Mouse (Mus musculus): ENCODE data around the gene Avpr2. TPM values are rescaled to one million over a fixed set of nuclear protein-coding genes. Genes with fewer than 3 reads are reported as not detected.

Avpr2 gene
- polyA plus RNA-seq, 1 experiment: not detected

DNA sequence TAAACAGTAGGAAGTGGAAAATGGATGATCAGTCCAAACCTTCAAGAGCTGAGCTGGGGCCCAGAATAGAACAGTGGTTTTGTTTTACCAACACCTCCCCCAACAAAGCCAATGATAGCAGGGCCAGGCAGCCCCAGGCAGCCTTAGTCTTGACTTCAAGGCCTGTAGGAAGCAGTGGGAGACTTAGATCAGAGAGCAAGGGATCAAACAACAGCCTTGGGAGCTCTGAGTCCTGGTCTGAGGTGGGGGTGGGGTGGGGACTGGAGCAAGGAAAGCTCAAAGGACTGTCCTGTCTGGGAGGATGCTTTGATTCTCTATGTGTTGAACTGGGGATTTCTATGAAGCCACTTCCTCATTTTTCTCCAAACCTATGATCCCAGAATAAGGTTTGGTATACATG, 20.4 kb upstream of the Avpr2 start:
- Histone ChIP-seq H3K36me3 (ENCODE audit: control insufficient read depth, insufficient read depth, low read length) (no peaks in the 10 kb centered on the region), H3K27ac (ENCODE audit: control insufficient read depth, insufficient read depth, low read depth, low read length) (no peak overlapping the region), H3K4me3 (ENCODE audit: control insufficient read depth, low read depth, low read length) (no peak overlapping the region), H3K27me3 (ENCODE audit: control insufficient read depth, insufficient read depth, low read length) (no peaks in the 10 kb centered on the region), H3K4me1 (ENCODE audit: control insufficient read depth, insufficient read depth, low read length) (no peaks in the 10 kb centered on the region)
- TF ChIP-seq POLR2A (IDR thresholded peaks at IDR 0.05; ENCODE audit: control insufficient read depth, low read depth, low read length) (no peak), CTCF (IDR thresholded peaks at IDR 0.05; ENCODE audit: control insufficient read depth, insufficient read depth, insufficient replicate concordance, low read depth, low read length) (no peak)

- no peak for TF ChIP-seq CTCF (IDR thresholded peaks at IDR 0.05; ENCODE audit: control insufficient read depth, insufficient read depth, insufficient replicate concordance, low read depth, low read length)
- Histone ChIP-seq H3K27me3 (ENCODE audit: control insufficient read depth, insufficient read depth, low read length) (no peaks in the 10 kb centered on the region), H3K36me3 (ENCODE audit: control insufficient read depth, insufficient read depth, low read length) (no peaks in the 10 kb centered on the region), H3K4me3 (ENCODE audit: control insufficient read depth, low read depth, low read length) (no peak overlapping the region), H3K4me1 (ENCODE audit: control insufficient read depth, insufficient read depth, low read length) (no peaks in the 10 kb centered on the region), H3K27ac (ENCODE audit: control insufficient read depth, insufficient read depth, low read depth, low read length) (no peak overlapping the region)
Observed at GRCm38 (mm10) chrX:73871956-73872355, 19.9 kb upstream of the Avpr2 start.

DNA sequence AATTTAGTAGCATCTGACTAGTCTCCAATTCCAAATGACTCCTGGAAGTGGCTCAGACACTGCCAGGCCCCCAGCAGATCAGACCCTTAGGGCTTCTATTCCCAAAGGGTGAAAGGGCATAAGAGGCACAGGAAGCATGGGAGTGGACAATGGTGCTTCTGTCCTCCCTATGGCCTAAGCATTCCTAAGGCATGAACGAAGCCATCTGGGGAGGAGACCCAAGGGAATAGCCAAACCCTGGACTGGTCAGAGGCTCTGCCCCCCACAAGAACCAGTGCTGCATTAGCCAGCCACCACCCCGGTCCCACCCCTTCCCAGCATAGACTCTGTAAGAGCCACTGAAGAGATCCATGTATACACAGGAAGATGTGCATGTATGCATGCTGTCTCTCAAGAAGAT, 16.0 kb upstream of the Avpr2 start:
- no peak overlapping the region for H3K27ac ChIP-seq (ENCODE audit: control insufficient read depth, insufficient read depth, low read depth, low read length)
- TF ChIP-seq POLR2A (IDR thresholded peaks at IDR 0.05; ENCODE audit: control insufficient read depth, low read depth, low read length) (no peak), CTCF (IDR thresholded peaks at IDR 0.05; ENCODE audit: control insufficient read depth, insufficient read depth, insufficient replicate concordance, low read depth, low read length) (no peak)
- no peak overlapping the region for H3K4me3 ChIP-seq (ENCODE audit: control insufficient read depth, low read depth, low read length)
- H3K27me3 ChIP-seq (ENCODE audit: control insufficient read depth, insufficient read depth, low read length): no peaks in the 10 kb centered on the region
- H3K4me1 ChIP-seq (ENCODE audit: control insufficient read depth, insufficient read depth, low read length): peaks cover 5% of the 10 kb centered on the region
- H3K36me3 ChIP-seq (ENCODE audit: control insufficient read depth, insufficient read depth, low read length): no peaks in the 10 kb centered on the region

DNA sequence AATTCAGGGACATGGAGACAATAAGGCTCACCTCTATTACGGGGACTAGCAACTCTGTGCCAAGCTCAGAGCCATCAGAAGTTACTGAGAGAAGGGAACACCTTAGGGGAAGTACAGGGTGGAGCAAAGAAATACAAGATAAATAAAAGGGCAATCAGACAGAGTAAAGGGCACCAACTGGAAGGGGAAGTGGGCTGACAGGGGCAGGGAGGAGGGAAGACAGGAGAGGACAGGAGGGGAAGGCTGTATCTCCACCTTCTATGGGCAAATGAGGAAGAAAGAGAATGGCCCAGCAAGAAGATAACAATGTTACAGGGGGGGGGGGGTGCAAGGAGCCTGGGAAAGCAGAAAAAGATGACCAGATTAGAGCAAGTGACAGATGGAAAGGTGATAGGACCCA, 14.9 kb upstream of the Avpr2 start:
- Histone ChIP-seq H3K36me3 (ENCODE audit: control insufficient read depth, insufficient read depth, low read length) (no peaks in the 10 kb centered on the region), H3K27ac (ENCODE audit: control insufficient read depth, insufficient read depth, low read depth, low read length) (no peak overlapping the region), H3K27me3 (ENCODE audit: control insufficient read depth, insufficient read depth, low read length) (no peaks in the 10 kb centered on the region), H3K4me3 (ENCODE audit: control insufficient read depth, low read depth, low read length) (no peak overlapping the region), H3K4me1 (ENCODE audit: control insufficient read depth, insufficient read depth, low read length) (peaks cover 8% of the 10 kb centered on the region)
- no peak for TF ChIP-seq CTCF (IDR thresholded peaks at IDR 0.05; ENCODE audit: control insufficient read depth, insufficient read depth, insufficient replicate concordance, low read depth, low read length)
- TF ChIP-seq POLR2A (IDR thresholded peaks at IDR 0.05; ENCODE audit: control insufficient read depth, low read depth, low read length): no peak

DNA sequence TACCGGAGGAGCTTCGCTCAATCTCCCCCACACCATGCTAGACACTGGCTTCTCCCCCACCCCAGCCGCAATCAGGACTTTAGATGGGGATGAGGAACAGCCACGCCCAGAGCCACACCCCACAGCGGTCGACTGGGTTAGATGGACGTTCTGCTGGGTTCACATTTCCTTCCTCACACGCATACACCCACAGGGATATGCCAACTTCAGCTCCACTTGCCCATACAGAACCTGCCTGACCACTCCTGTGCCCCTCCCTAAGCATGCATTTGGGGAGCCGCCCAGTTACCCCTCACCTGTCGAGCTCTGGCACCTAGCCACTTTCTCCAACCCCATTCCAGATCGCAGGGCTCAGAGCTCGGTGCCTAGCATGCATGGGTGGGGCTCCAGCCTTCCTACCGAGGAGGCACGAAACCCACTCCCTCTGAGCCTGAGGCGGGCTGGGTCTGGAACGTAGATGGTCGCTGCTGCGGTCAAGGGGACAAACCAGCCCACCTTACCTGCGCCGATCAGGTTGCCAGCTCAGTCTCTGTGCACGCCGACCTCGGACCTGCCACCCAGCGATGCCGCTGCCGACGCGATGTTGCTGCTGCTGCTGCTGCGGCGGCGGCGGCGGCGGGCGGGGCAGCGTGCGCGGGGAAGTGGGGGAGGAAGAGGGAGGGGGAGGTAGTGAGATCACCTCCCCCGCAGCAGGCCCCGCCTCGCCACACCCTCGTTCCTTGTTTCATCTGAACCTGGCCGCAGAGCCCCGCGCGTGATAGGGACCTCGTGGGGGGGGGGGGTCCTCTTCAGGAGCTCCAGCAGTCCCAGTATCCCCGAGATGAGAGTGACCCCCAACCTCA, 11.5 kb upstream of the Avpr2 start:
- Histone ChIP-seq H3K4me3 (ENCODE audit: control insufficient read depth, low read depth, low read length) (peak overlapping the region; percentile 26), H3K36me3 (ENCODE audit: control insufficient read depth, insufficient read depth, low read length) (no peaks in the 10 kb centered on the region), H3K27me3 (ENCODE audit: control insufficient read depth, insufficient read depth, low read length) (no peaks in the 10 kb centered on the region), H3K27ac (ENCODE audit: control insufficient read depth, insufficient read depth, low read depth, low read length) (no peak overlapping the region), H3K4me1 (ENCODE audit: control insufficient read depth, insufficient read depth, low read length) (peaks cover 8% of the 10 kb centered on the region)
- TF ChIP-seq CTCF (IDR thresholded peaks at IDR 0.05; ENCODE audit: control insufficient read depth, insufficient read depth, insufficient replicate concordance, low read depth, low read length): no peak
- no peak for TF ChIP-seq POLR2A (IDR thresholded peaks at IDR 0.05; ENCODE audit: control insufficient read depth, low read depth, low read length)

GRCm38 (mm10) chrX:73881036-73881427, 10.9 kb upstream of the Avpr2 start:
- H3K27ac ChIP-seq (ENCODE audit: control insufficient read depth, insufficient read depth, low read depth, low read length): no peak overlapping the region
- TF ChIP-seq POLR2A (IDR thresholded peaks at IDR 0.05; ENCODE audit: control insufficient read depth, low read depth, low read length): no peak
- no peak for TF ChIP-seq CTCF (IDR thresholded peaks at IDR 0.05; ENCODE audit: control insufficient read depth, insufficient read depth, insufficient replicate concordance, low read depth, low read length)
- peaks cover 8% of the 10 kb centered on the region for H3K4me1 ChIP-seq (ENCODE audit: control insufficient read depth, insufficient read depth, low read length)
- no peaks in the 10 kb centered on the region for H3K36me3 ChIP-seq (ENCODE audit: control insufficient read depth, insufficient read depth, low read length)
- H3K4me3 ChIP-seq (ENCODE audit: control insufficient read depth, low read depth, low read length): no peak overlapping the region
- no peaks in the 10 kb centered on the region for H3K27me3 ChIP-seq (ENCODE audit: control insufficient read depth, insufficient read depth, low read length)

DNA sequence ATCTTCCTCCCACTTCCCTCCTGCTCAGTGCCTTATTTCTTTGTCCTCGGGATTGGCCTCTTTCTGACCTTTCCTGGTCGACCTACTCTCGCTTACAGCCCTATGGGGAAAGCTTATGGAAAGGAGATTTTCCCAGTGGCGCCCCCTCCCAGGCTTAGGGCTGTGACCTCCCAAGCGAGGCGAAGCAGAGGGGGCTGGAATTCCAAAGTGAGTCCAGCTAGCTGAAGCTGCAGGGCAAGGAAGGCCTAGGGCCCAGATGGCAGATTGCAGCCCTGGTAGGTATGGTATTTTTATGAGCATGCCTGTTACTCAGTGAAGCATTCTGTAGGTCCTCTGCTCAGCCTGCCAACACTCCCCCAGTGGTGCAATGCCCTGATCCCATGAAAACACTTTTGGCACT, 10.4 kb upstream of the Avpr2 start:
- no peak for TF ChIP-seq CTCF (IDR thresholded peaks at IDR 0.05; ENCODE audit: control insufficient read depth, insufficient read depth, insufficient replicate concordance, low read depth, low read length)
- no peak for TF ChIP-seq POLR2A (IDR thresholded peaks at IDR 0.05; ENCODE audit: control insufficient read depth, low read depth, low read length)
- no peak overlapping the region for H3K4me3 ChIP-seq (ENCODE audit: control insufficient read depth, low read depth, low read length)
- H3K27me3 ChIP-seq (ENCODE audit: control insufficient read depth, insufficient read depth, low read length): no peaks in the 10 kb centered on the region
- no peak overlapping the region for H3K27ac ChIP-seq (ENCODE audit: control insufficient read depth, insufficient read depth, low read depth, low read length)
- no peaks in the 10 kb centered on the region for H3K36me3 ChIP-seq (ENCODE audit: control insufficient read depth, insufficient read depth, low read length)
- peaks cover 8% of the 10 kb centered on the region for H3K4me1 ChIP-seq (ENCODE audit: control insufficient read depth, insufficient read depth, low read length)

All from testis, adult 2 months (tissue).